Mouse (Mus musculus) kidney, adult 9 months (tissue): ENCODE data around the gene Spink4.
"Not testable (repeated sequence)": the region's sequence is repeated elsewhere in the genome, so short reads cannot be mapped to it uniquely, and the experiment has no call there.

Experiments
- DNase-seq: peaks from one replicate; pipeline ENCODE4 v3.0.0; 2022

Gene Spink4

GRCm38 (mm10) chr4:40908261-40908969, 11.4 kb upstream of the Spink4 start:
- peak; percentile 88 for DNase-seq

DNA sequence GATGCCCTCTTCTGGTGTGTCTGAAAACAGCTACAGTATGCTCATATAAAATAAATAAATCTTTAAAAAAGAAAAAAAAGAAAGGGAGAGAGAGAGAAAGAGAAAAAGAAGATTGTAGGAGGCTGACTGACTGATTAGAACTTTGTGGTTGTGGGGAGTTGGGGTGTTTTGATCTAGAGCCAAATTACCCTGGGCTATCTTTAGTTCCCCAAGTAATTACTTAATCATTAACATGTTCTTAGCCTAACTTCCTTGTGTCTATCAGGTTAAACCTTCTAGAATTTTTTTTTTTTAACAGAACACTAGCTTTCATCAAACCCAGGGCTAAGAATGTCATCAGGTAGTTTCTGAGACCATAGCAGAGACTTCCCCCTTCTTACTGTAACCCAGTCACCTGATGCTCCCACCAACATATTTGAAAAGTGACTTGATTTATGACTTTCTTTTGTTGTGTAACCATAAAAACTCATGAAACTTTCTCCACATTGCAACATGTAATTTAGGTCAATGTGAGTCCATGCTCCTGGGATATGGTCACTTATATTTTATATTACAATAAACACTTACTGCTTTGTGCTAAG, 5.5 kb upstream of the Spink4 start:
- DNase-seq: peak; percentile 54

DNA sequence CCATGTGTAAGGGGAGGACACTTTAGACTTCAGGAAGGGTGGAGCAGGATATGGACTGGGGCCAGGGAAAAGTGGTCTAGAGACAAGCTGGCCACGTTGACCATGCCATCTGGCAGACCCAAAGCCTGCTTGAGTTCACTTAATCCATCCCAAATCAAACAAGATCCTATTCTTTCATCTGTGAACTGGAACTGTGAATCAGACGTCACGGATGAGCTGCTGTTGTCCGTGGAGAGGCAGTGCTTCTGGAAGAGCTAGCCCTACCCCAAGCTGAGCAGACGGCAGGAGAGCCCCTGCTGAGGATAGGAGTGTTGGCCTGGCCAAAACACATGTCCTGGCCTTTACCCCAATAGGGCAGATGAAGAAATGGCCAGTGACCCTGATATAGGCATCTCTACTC, 3.9 kb upstream of the Spink4 start:
- DNase-seq: peak; percentile 35

- peak; percentile 78 for DNase-seq
Measured at GRCm38 (mm10) chr4:40916592-40917155, 3.2 kb upstream of the Spink4 start.

- DNase-seq: no peak
Measured at GRCm38 (mm10) chr4:40920576-40920975, 724 bp downstream of the Spink4 start.

DNA sequence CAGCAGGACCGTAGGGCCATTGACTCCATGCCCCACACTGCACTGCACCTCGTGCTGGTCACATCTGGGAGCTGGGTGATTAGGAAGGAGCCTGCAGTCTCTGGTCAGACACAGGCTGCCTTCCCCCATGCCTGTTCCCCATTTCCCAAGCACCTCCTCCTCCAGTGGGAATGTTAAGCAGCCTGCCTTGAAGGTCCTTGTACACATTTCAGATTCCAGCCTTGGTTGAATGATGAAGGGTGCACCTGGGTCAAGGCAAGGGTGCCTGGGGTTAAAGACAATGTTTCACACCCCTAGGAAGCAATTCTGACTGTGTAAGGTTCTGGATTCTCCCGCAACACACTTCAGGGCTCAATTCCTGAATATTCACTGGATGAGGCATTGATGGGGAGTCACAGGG, 1.4 kb downstream of the Spink4 start:
- no peak for DNase-seq

- peak; percentile 59 for DNase-seq
Measured at GRCm38 (mm10) chr4:40923087-40923651, 3.3 kb downstream of the Spink4 start.

DNA sequence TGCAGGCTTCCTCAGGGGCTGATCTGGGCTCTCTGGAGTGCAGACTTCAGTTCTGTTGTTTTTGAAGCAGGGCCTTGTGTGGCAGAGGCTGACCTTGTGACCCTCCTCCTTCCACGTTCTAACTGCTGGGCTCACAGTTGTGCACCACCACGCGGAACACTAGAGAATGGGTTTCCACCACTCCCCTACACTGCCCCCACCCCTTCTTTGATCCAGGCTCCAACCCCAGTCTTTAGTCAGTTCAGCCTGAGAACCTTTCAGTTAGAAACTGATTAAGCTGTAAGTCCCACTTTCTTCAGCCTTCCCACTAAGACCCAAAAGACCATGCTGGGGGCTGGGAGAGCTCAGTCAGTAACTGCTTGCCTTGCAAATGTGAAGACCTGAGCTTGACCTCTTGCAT, 5.7 kb downstream of the Spink4 start:
- DNase-seq: no peak

DNA sequence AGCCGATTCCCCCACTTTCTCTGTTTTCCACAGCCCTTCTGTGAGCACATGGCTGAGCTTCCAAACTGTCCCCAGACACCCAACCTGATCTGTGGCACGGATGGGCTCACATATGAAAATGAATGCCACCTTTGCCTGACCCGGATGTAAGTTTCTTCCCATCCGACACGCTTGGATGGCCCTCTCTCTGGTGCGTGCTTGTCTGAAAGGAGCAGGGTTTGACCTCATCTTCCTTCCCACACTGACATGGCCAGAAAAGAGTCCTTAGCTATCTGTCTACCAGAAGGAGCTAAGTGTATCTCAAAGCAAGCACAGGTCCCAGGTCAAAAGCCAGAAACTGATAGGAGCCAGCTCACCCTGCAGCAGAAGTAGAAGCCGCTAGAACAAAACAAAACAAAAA, 9.2 kb downstream of the Spink4 start:
- no peak for DNase-seq

DNA sequence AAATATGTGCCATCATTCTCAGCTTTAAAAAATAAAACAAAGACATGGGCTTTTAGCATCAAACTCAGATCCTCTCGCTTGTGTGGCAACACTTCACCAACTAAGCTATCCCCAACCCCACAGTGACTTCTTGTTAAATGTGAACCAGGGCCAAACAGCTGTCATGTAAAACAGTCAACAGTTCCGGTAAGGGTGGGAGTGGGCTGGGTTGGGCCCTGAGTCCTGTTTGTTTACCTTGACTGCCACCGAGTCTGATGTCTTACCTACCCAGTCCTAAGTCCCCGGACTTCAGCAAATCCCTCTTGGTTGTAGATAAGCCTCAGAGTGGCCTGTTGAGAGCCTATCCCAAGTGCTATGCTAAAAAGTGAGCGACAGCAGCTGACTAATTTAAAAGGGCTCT, 13.8 kb downstream of the Spink4 start:
- no peak for DNase-seq

- DNase-seq: not testable (repeated sequence)
Measured at GRCm38 (mm10) chr4:40934369-40934768, 14.5 kb downstream of the Spink4 start.

GRCm38 (mm10) chr4:40936175-40936839, 16.5 kb downstream of the Spink4 start:
- DNase-seq: no peak

GRCm38 (mm10) chr4:40938793-40939192, 18.9 kb downstream of the Spink4 start:
- no peak for DNase-seq

GRCm38 (mm10) chr4:40943651-40944050, 23.8 kb downstream of the Spink4 start:
- no peak for DNase-seq

DNA sequence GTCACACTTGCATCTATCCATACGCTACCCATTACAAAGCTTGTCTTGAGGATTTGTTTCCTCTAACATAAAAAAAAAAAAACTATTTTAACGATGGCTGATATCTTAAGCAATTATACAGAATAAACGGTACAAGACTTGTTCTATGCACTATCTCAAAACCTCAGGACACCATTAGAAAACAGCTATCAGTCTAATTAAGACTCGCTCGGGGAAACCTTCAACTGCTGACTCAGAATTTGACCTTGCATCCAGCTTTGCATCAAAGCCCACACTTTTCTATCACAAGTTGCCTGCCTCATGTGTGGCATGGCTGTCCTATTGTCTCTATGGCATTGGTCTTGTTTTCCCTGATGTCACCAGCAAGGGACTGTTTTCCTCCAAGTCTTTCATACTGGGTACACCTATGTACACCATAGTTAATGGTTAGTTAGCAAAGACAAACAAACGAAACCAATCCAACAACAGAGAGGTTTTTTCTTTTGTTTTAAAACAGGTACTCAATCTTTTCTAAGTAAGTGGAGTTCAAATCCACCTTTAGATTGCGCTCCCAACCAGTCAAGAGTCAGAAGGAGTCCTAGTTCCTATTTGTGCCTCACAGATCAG, 26.8 kb downstream of the Spink4 start:
- no peak for DNase-seq

- no peak for DNase-seq
Measured at GRCm38 (mm10) chr4:40947565-40948159, 27.8 kb downstream of the Spink4 start.

DNA sequence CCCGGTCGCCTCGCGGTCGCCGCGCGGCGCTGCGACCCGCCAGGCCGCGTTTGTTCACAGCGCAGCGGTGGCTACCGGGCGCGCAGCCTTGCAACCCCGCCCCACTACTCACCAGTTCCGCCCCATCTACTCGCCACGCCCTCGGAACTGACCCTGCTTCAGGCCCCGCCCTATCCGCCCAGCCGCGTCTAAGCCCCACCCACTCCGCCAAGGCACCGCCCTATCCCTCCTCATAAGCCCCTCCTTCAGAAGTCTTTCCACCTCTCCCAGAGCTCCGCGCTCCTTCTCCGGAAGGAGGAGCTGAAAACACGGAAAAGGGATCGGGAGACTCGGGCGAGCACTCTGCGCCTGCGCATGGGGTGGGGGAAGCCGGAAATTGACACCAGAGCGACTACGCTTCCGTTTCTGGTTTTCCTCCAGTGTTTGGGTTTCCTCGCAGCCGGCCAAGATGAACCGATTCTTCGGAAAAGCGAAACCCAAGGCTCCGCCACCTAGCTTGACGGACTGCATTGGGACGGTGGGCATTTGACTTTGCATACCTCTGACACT, 28.4 kb downstream of the Spink4 start, which contains the start of the genes Bag1 and Chmp5:
TSS of gene Bag1 (minus strand) at position 135 of the 549 bp plus-strand sequence.
TSS of gene Chmp5 (plus strand) at position 248 of the 549 bp plus-strand sequence.
- peak; percentile 100 for DNase-seq

GRCm38 (mm10) chr4:40953521-40953920, 33.7 kb downstream of the Spink4 start:
- DNase-seq: peak; percentile 64

DNA sequence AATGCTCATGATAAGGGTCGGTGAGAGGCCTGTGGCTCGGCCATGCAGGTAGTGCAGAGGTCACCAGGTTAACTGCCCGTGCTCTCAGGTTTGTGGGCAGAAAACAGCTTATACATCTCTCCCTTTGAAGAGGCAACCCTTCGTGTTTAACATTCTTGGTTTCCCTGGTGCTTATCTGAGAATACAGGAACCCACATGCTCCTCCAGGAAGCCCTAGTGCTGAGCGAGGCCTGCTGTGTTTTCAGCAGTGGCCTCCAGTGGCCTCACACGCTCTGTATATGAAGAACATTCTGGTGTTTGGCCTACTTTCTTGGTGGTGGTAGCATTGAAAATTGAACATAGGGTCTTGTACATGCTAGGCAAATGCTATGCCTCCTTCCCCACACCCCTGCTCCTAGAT, 36.1 kb downstream of the Spink4 start:
- DNase-seq: no peak

DNA sequence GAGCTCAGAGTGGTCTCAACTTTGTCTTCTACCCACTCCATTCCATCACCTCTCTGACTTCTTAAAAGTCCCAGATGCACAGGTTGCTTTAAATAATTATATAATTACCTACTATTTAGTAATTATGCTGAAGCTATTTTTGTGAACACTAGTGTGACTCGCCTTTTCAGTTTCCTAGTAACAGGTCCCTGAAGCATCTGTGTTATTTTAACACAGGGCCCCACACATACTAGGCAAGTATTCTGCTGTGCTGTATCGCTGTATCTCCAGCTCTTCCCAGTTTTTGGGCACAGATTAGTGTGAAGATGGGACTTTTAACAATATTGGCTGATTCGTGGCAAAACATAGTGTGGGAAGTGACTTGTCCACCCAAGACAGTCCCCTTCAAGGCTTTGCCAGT, 43.7 kb downstream of the Spink4 start:
- no peak for DNase-seq

GRCm38 (mm10) chr4:40969161-40969560, 49.3 kb downstream of the Spink4 start:
- peak; percentile 68 for DNase-seq
